18 mouse cellular contexts compared by ENCODE assay signal in genomic region chr3:43945780-43946179, GRCm38 (mm10).
DNase-seq lines count a peak whose midpoint lies in the region; TF ChIP-seq lines count a peak whose summit lies in the region.
"Had no signal": no experiment of that assay in that cellular context is flagged by ENCODE, and none has a peak within 500 bp of the region (broad histone marks: within the 10 kb centered on the region; RNA-seq: fewer than 3 reads in every experiment).

No protein-coding gene starts in this region.

- no peak for TF ChIP-seq CTCF in brain, embryonic 14.5 days (IDR thresholded peaks at IDR 0.05; ENCODE audit: borderline replicate concordance, extremely low read depth, insufficient read depth, insufficient read length)

- DNase-seq in adrenal gland, adult 2 months, result peak; percentile 6
- DNase-seq in adrenal gland, postnatal 4 days (ENCODE audit: low spot score in 2 of 2), result no peak
- DNase-seq in left cerebral cortex, postnatal 4 days, result peak; percentile 0
- DNase-seq in left cerebral cortex, postnatal 25 days (ENCODE audit: low spot score in 2 of 2), result no peak
- peak; percentile 9 for DNase-seq in NIH3T3 (ENCODE audit: low read depth)
- peak; percentile 20 for DNase-seq in brain, embryonic 14.5 days (ENCODE audit: low read depth)
- DNase-seq in cerebellum, adult 9-11 months, result no peak
- DNase-seq in kidney, adult 8-10 months, result no peak
- DNase-seq: B cell, adult 2 months; cerebellum, adult 8-10 months; forebrain, postnatal 0 days; gastrocnemius, postnatal 36 days; heart, adult 2 months; heart, postnatal 14 days; kidney, adult 18-20 months; kidney, postnatal 10 days; liver, postnatal 0 days; thymus, postnatal 25 days had no signal

- intact Hi-C loops in left cerebral cortex, postnatal 4 days (cut with DNase I), result no loop called here
- intact Hi-C loops in left cerebral cortex, postnatal 25 days (cut with DNase I), result no loop called here

- no peak for TF ChIP-seq POLR2A in brain, embryonic 14.5 days (IDR thresholded peaks at IDR 0.05; ENCODE audit: borderline replicate concordance, extremely low read depth, insufficient read depth, insufficient read length, poor library complexity, severe bottlenecking)

Comparison
In these comparisons a context has a peak if more than half of its experiments do, and no peak if none do; other contexts are left out.
1. DNase-seq: peak in adrenal gland, adult 2 months (single experiment), left cerebral cortex, postnatal 4 days (single experiment), NIH3T3 (single experiment) and brain, embryonic 14.5 days (single experiment); none in adrenal gland, postnatal 4 days (0 of 2), left cerebral cortex, postnatal 25 days (0 of 2), cerebellum, adult 9-11 months (single experiment) and kidney, adult 8-10 months (0 of 2).